Mouse (Mus musculus): ENCODE measurements around the gene Epc2.

- no peak for TF ChIP-seq POLR2A (IDR thresholded peaks at IDR 0.05; ENCODE audit: insufficient read depth, low read depth, low read length)
- TF ChIP-seq CTCF (IDR thresholded peaks at IDR 0.05): no peak
- TF ChIP-seq EP300 (IDR thresholded peaks at IDR 0.05; ENCODE audit: insufficient read depth, low read depth, low read length): no peak
Observed at GRCm38 (mm10) chr2:49520409-49520808, 69.1 kb downstream of the Epc2 start.
